Mouse (Mus musculus) layer of hippocampus, adult 2 months (tissue): ENCODE data around the gene P2ry4. TPM values are rescaled to one million over a fixed set of nuclear protein-coding genes. Genes with fewer than 3 reads are reported as not detected.

Experiments used
- DNase-seq, 2 experiments: peaks; one replicate each; pipeline ENCODE4 v3.0.0; 2022; ENCODE audit warnings: low spot score in 2 of 2
- H3K27ac ChIP-seq: fragments of 200-600 bp; 2 replicates; pipeline ENCODE4 v1.8.1; 2022
- H3K4me3 ChIP-seq: fragments of 200-600 bp; 2 replicates; pipeline ENCODE4 v1.8.1; 2022; ENCODE audit warnings: mild to moderate bottlenecking
- CTCF ChIP-seq: fragments of 200-600 bp; conservative IDR thresholded peaks from 2 replicates; pipeline ENCODE4 v1.8.1; 2022; ENCODE audit warnings: antibody characterized with exemption, mild to moderate bottlenecking, moderate library complexity
- long read RNA-seq, 2 experiments: library from polyadenylated mRNA; stranded (forward); transcript quantifications; one replicate each; pipeline ENCODE4 v2.0.0; 2021; ENCODE audit warnings: borderline mapping rate in 2 of 2
- total RNA-seq, 2 experiments: library from RNA; stranded (reverse); gene quantifications; 2 replicates each; pipeline ENCODE4 v1.2.3; 2021

The P2ry4 gene
- not detected for total RNA-seq
- long read RNA-seq, experiment 1: 0 reads
- long read RNA-seq, experiment 2: 0 reads

DNA sequence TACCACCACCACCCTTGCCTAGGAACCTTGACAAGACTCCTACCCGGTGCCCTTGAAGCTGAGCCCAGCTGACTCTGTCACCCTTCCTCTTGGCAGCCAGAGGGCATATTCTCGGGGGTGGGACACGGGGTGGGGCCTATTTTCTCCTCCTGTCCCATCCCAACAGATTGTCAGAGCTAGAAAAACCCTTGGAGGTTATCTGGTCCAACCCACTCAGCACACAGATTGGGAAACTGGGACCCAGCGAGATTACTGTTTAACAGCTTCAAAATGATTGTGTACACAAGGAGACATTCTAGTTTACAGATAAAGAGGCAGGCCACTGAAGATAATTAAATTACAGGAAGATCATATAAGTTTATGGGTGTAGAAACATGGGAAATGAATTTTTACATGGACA is at the start of gene P2ry4:
P2ry4 (minus strand) TSS at position 79 of the 400 bp plus-strand sequence.
- no peak within 1 kb of the TSS for H3K27ac ChIP-seq
- H3K4me3 ChIP-seq: no peak within 1 kb of the TSS
- TF ChIP-seq CTCF: no peak
- no peak for DNase-seq

DNA sequence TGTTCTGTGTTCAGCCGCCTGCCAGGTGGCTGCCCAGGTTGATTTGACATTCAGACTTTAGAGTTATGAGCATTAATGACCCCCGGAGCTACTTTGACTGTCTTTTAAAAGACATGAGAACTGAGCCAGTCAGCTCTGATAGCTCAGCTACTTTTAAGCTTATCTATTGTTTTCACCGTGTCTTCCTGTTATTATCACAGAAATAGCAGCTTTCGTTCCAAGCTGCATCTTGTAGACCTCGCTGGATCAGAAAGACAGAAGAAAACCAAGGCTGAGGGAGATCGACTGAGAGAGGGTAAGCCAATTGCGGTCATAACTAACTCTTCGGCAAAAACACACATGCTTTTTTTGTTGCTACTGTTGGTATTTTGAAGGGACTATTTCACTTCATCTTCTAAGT is 43.8 kb upstream of the P2ry4 start:
- H3K4me3 ChIP-seq: no peak overlapping the region
- TF ChIP-seq CTCF: no peak
- no peak for DNase-seq
- no peak overlapping the region for H3K27ac ChIP-seq

DNA sequence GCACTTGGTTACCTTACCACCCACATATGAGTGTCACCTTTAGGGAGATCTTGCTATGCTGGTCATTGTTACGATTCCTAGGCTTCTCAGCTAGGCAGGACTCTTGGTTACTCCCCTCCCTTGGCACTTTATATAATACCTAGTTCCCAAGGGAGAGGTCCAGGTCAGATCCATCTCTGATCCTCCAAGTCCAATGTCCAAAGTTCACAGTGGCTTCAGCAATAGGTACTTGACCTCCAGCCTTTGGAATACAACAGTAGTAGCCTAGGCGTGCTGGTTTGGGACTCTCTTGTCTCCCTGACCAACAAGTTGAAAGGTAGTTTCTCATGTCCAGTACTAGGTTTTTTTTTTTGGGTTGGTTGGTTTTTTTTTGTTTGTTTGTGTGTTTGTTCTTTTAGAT is 34.4 kb upstream of the P2ry4 start:
- no peak for TF ChIP-seq CTCF
- H3K27ac ChIP-seq: no peak overlapping the region
- DNase-seq: no peak
- H3K4me3 ChIP-seq: no peak overlapping the region

DNA sequence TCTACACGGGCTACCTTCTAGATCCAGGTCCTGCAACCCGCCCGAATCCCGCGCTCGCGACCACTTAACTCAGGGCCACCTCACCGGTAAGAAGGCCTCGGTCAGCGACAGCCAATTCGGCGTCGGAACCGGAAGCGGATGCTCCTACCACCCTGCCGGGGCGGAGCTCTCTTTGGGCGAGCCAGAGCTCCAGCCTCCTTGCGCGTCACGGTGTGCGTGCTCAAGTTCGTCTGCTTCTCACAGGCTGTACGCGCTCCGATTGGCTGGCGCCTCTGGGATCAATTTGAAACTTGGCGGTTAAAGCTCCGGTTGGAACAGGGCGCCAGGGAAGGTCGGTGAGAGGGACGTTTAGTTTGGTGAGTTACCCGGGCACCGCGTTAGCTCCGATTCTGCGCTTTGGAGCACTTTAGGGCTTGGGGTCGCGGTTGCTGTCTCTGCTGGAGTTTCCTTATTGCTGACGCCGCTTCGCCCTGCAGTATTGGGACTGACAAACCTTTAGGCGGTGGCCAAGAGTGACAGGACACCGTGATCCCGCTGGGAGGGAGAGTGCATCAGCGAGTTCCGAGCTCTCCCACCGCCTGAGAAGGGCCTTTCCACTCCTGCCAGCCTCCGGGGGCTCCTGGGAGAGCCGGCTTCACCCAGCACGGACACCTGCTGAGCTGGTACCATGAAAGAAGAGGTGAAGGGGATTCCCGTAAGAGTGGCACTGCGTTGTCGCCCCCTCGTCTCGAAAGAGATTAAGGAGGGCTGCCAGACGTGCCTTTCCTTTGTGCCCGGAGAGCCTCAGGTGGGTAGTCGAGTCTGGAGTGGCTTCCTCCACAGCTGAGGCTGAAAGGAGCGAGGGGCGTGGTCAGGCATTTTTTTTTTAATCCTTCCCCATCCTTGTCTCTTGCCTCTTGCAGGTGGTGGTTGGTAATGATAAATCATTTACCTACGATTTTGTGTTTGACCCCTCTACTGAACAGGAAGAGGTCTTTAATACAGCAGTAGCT is 31.4 kb upstream of the P2ry4 start, which contains the start of gene Pdzd11:
Pdzd11 (minus strand) TSS at position 767 of the 992 bp plus-strand sequence.
- DNase-seq: peak; percentile 80 to 93
- TF ChIP-seq CTCF: no peak
- Histone ChIP-seq H3K27ac (peak within 1 kb of the TSS; percentile 85), H3K4me3 (peak within 1 kb of the TSS; percentile 69)

DNA sequence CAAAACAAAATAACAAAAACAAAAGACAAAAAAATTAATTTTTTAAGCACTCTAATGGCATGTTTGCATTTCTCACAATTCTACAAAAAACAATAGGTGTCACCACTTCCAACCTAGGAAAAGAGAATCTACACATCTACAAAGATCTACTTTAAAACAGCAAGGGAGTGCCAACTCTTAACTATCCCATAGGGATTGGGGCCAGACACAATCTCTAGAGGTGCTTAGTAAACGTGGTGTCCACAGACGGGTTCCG is 30.8 kb upstream of the P2ry4 start, which contains the start of gene Kif4:
Kif4 (plus strand) TSS at position 192 of the 256 bp plus-strand sequence.
- Histone ChIP-seq H3K27ac (peak within 1 kb of the TSS; percentile 85), H3K4me3 (peak within 1 kb of the TSS; percentile 69)
- no peak for TF ChIP-seq CTCF
- no peak for DNase-seq

DNA sequence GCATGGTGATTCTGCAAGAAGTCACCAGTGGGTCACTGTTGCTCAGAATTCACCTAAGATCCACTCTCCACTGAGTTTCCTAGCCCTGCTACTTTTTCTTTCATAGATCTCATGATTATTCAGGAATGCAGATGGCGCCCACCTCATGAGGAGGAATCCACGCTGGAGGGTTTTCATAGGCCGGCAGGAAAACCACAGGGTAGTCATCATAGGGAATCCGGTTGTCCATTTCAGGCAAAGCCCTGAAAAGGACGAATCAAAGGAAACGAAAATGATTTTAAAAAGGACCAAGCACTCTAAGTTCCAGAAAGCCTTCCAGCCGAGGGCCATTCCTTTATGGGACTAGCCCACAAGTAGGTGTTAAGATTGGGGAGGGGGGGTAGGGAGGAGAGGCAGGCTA is 30.5 kb upstream of the P2ry4 start:
- no peak for DNase-seq
- TF ChIP-seq CTCF: no peak
- peak overlapping the region; percentile 85 for H3K27ac ChIP-seq
- peak overlapping the region; percentile 69 for H3K4me3 ChIP-seq

DNA sequence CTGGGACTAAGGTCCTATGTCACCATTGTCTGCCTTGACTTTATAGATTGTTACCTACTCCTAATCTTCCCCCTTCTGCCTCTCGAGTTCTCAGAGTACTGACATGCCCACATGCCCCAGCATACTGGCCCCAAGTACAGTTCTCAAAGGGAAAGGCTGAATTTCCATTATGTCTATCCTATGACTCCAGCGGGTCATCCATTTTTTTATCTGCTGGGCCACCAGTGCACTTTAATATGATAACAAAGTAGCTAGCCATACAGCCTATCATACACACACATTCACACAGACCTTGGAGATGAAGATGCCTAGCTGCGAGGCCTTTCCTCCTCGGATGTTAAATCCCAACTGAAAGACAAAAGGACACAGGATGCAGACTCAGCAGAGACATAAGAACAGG is 29.6 kb upstream of the P2ry4 start:
- no peak overlapping the region for H3K4me3 ChIP-seq
- TF ChIP-seq CTCF: no peak
- no peak overlapping the region for H3K27ac ChIP-seq
- DNase-seq: no peak

DNA sequence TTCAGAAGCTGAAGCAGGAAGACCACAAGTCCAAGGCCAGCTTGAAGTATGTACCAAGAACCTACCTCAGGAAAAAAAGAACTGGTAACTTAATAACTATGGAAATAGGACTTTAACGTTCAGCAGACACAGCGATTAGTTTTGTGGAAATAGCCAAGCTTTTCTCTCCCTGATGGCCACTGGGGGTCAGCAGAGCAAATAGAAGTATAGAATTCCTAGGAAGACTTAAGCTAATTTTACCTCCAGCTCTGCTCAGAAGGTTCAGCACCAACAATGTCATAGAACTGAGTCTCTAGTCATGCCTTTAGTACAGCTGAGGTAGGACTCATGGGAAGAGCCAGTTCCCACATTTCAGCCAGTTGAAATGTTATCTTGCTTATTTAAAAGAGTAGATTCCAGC is 26.7 kb upstream of the P2ry4 start:
- TF ChIP-seq CTCF: peak; percentile 66

DNA sequence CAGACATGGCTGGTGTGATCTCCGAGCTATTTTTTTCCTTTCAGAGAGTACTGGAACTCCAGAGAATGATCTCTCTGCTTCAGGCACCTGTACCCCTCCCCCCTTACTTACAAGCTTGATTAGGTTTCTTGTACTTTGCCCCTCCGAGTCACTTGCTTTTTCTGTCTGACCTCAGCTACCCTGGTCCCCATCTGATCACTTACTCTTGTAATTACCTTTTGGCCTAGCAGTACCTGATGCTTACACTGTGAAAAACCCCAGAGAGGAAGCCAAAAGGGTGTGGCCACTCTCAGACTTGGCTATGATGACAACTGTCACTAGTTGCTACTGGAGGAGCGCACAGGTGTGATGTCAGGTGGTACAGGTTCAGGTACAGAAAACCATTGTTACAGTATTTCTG is 23.8 kb upstream of the P2ry4 start:
- no peak overlapping the region for H3K27ac ChIP-seq
- no peak overlapping the region for H3K4me3 ChIP-seq
- DNase-seq: no peak
- no peak for TF ChIP-seq CTCF

More for the DNA sequence above, 26.7 kb upstream of the P2ry4 start:
- DNase-seq: no peak
- Histone ChIP-seq H3K4me3 (no peak overlapping the region), H3K27ac (no peak overlapping the region)

DNA sequence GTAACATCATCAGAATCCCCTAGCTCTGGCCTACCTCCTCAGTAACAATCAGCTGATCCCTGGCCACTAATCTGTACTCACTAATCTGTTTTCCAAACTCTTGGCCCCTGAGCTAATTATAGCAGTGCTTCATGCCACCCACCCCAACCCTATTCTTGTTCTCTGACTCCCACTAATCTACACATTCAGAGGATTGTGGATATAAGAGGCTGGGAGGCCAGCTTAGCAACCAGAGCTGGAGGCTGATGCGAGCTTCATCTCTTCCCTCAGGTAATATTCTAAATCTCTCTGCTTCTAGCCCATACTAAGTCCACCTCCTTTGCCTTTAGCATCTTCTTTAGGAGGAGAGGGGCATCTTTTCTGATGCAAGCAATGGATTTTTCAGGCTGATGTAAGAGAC is 10.6 kb upstream of the P2ry4 start, which contains the start of gene Arr3:
Arr3 (plus strand) TSS at position 184 of the 400 bp plus-strand sequence.
- Histone ChIP-seq H3K27ac (no peak within 1 kb of the TSS), H3K4me3 (no peak within 1 kb of the TSS)
- no peak for DNase-seq
- TF ChIP-seq CTCF: no peak

DNA sequence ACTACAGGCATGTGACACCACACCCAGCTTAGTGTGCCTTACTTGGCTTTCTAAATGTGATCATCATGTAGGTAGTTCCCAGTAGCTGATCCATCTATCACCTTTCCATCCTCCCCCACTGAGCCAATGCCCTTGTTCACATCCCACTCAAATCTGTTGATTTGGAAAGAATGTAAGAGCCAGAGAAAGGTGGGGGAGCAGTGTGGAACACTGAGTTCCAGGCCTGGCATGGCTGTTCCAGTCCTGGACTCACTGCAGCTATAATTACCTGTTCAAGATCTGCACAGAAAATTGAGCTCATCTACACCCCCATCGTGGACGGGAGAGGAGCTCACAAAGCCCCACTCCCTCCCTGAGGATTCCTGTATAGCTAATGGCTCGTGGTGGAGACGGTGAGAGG is 5.1 kb upstream of the P2ry4 start:
- DNase-seq: no peak
- Histone ChIP-seq H3K4me3 (no peak overlapping the region), H3K27ac (peak overlapping the region; percentile 64)
- no peak for TF ChIP-seq CTCF

DNA sequence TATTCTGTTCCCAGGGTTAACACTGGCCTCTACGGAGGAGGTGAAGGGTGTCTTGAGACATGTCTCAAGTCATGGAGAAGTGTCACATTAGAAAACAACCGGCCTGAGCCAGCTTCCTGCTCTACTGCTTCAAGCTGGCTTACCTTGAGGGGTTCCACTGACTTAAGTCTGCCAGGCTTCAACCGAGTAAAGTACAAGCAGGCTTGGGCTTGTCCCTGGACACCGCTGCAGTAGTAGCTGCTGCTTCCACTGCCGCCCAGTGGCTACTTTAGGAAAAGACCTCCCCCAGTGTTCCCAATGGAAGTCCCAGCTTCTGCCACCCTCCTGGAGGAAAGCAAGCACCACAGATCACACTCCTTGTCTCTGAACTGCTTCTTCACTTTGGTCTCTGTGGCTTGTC is 2.8 kb upstream of the P2ry4 start:
- Histone ChIP-seq H3K4me3 (no peak overlapping the region), H3K27ac (peak overlapping the region; percentile 65)
- TF ChIP-seq CTCF: peak; percentile 75
- peak in 1 of 2 experiments; percentile 57 for DNase-seq

DNA sequence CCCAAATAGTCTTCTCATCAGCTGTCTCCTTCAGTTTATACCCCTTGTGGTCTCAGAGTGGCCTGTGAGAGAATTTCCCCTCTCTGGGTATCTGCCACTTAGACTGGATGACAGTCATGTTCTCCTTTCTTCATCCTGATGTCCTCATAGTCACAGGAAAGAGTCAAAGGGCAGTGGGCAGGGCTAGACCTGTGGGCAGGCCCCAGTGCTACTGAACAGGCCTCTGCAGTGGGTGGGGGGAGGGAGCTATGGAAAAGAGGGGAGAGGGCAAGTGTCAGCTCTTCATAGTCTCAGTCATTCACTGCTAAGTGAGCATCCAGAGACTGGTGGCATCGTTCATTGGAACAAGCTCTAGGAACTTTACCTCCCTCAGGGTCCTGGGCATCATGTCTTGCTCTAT is 22.7 kb downstream of the P2ry4 start, which contains the start of gene Awat1:
Awat1 (plus strand) TSS at position 301 of the 400 bp plus-strand sequence.
- H3K4me3 ChIP-seq: no peak within 1 kb of the TSS
- no peak for DNase-seq
- no peak within 1 kb of the TSS for H3K27ac ChIP-seq
- TF ChIP-seq CTCF: no peak

DNA sequence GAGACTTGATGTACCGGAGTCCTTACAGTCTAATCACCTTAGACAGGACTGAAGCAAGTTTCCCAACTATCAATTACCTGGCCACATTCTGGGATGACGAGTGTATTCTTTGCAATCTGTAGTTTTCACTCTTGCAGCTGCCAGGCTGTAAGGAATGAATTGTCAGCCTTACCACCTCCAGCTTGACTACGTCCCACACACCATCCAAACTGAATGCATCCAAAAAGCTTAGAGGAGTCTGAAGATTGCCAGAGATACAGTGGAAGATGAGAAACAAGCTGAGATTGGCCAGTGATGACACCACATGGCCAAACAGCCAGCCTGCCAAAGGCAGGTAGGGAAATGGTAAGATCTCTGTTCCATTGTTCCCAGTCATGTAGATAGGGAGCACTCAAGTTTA is 29.0 kb downstream of the P2ry4 start:
- H3K4me3 ChIP-seq: no peak overlapping the region
- no peak for DNase-seq
- no peak for TF ChIP-seq CTCF
- H3K27ac ChIP-seq: no peak overlapping the region
